Mouse (Mus musculus) embryonic facial prominence, embryonic 12.5 days (tissue): ENCODE measurements around the gene Grm5. TPM values are rescaled to one million over a fixed set of nuclear protein-coding genes. Genes with fewer than 3 reads are reported as not detected.
A peak's percentile ranks its signal among the peaks of the same experiment; 100 is the strongest.

Experiments
- ATAC-seq: fragments of 200-750 bp; cut with Nextera tagmentation; 2 replicates; pipeline ENCODE4 v1.8.0; 2017; ENCODE audit not compliant: insufficient number of reproducible peaks, insufficient read depth, low FRiP score, low TSS enrichment
- H3K27ac ChIP-seq: fragments of 300-500 bp; sonication (generic); 2 replicates; pipeline ENCODE4 v1.5.1; 2016; ENCODE audit warnings: mild to moderate bottlenecking
- H3K27me3 ChIP-seq: fragments of 300-500 bp; sonication (generic); 2 replicates; pipeline ENCODE4 v1.6.1; 2016; ENCODE audit warnings: mild to moderate bottlenecking, moderate library complexity
- H3K36me3 ChIP-seq: fragments of 300-500 bp; sonication (generic); 2 replicates; pipeline ENCODE4 v1.6.1; 2016; ENCODE audit warnings: mild to moderate bottlenecking
- H3K4me1 ChIP-seq: fragments of 300-500 bp; sonication (generic); 2 replicates; pipeline ENCODE4 v1.6.1; 2016
- H3K4me2 ChIP-seq: fragments of 300-500 bp; sonication (generic); replicated peaks from 2 replicates; pipeline ENCODE4 v1.6.1; 2016; ENCODE audit warnings: mild to moderate bottlenecking, moderate library complexity
- H3K4me3 ChIP-seq: fragments of 300-500 bp; sonication (generic); 2 replicates; pipeline ENCODE4 v1.5.1; 2016; ENCODE audit warnings: mild to moderate bottlenecking
- H3K9ac ChIP-seq: fragments of 300-500 bp; sonication (generic); 2 replicates; pipeline ENCODE4 v1.6.1; 2016; ENCODE audit warnings: mild to moderate bottlenecking, moderate library complexity
- H3K9me3 ChIP-seq: fragments of 300-500 bp; sonication (generic); 2 replicates; pipeline ENCODE4 v1.6.1; 2016; ENCODE audit warnings: mild to moderate bottlenecking, moderate library complexity
- WGBS: fragments of 180-500 bp; shearing (Covaris S2); methylation state at CpG from one replicate; pipeline ENCODE4 v1.1.7; 2016; 5-methylcytosine and 5-hydroxymethylcytosine counted together
- polyA plus RNA-seq: library from polyadenylated mRNA; unstranded; fragments of >200 nt; fragmentation: Nextera tagmentation; extraction: Ambion mirVana; gene quantifications from 2 replicates; pipeline ENCODE4 v1.2.1, GENCODE M21; 2016

Gene Grm5
- polyA plus RNA-seq, 1 experiment from 2014 or later: 0.15 TPM

DNA sequence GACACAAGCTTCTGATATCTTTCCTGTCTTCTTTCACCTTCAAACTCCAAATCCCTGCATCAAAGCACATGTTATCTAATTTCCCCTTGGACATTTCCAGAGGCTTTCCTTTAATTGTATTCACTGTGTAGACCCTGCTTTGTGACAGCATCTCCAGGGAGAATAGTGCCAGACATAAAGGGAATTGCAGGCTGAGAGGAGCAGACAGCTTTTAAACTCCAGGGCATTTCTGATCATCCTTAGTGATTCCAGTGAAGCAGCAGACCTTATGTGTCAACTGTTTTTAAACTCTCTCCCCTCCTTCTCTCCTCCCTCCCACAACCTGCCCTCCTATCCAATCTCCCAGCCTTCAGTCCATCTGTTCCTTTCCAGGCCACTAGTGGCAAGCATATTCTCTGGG is 507.1 kb downstream of the Grm5 start:
- Histone ChIP-seq H3K27ac (no peak overlapping the region), H3K4me3 (no peak overlapping the region), H3K9me3 (no peaks in the 10 kb centered on the region), H3K27me3 (no peaks in the 10 kb centered on the region), H3K4me2 (no peak overlapping the region), H3K9ac (no peak overlapping the region), H3K36me3 (no peaks in the 10 kb centered on the region), H3K4me1 (no peaks in the 10 kb centered on the region)
- ATAC-seq: no peak

DNA sequence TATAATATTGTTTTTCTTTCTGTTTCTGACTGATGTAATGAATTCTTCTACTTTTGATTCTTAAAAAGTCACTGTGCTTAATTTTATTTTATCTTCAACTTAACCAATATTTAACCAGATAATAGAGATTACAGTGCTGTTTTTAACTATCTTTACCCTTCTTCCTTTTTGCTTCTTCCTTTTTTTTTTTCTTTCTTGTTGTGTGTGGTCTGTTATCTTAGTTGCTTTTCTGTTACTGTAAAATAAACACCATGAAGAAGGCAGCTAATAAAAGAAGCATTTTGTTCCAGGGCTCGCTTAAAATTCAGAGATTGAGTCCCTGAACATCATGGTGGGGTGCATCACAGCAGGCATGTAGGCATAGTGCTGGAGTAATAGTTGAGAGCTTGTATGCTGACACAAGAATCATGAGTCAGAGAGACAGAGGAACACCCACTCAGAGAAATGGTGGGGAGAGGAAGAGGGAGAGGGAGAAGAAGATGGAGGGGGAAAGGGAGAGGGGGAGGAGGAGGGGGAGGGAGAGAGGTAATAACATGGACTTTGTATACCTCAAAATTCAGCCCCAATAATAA is 512.7 kb downstream of the Grm5 start:
- no peak overlapping the region for H3K4me2 ChIP-seq
- H3K4me1 ChIP-seq: no peaks in the 10 kb centered on the region
- no peaks in the 10 kb centered on the region for H3K27me3 ChIP-seq
- H3K9ac ChIP-seq: no peak overlapping the region
- no peaks in the 10 kb centered on the region for H3K36me3 ChIP-seq
- H3K27ac ChIP-seq: no peak overlapping the region
- no peaks in the 10 kb centered on the region for H3K9me3 ChIP-seq
- no peak for ATAC-seq
- WGBS: 50% methylated on average over 1 of the region's 1 CpGs
- H3K4me3 ChIP-seq: no peak overlapping the region

DNA sequence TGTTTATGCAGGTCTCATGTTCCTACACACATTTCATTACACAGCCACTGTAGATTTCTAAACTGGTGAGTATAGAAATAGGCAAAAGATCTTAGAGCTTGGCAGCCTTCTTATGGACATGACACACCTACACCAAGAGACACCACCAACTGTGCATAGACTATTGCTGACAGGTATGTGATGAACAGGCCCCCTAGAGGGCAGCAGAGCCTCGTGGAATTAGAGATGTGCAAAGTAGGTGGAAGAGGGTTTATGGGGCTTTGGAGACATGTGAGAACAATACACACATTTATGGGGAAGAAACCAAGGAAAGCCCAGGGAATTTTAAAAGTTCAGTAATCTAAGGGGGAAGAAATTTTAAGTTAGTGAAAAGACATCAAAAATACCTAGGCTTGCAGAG is 513.7 kb downstream of the Grm5 start:
- no peak for ATAC-seq
- no peak overlapping the region for H3K9ac ChIP-seq
- H3K9me3 ChIP-seq: no peaks in the 10 kb centered on the region
- no peaks in the 10 kb centered on the region for H3K27me3 ChIP-seq
- no peaks in the 10 kb centered on the region for H3K4me1 ChIP-seq
- H3K36me3 ChIP-seq: no peaks in the 10 kb centered on the region
- WGBS: 13% methylated on average over 1 of the region's 1 CpGs
- no peak overlapping the region for H3K4me3 ChIP-seq
- H3K4me2 ChIP-seq: no peak overlapping the region
- H3K27ac ChIP-seq: no peak overlapping the region

DNA sequence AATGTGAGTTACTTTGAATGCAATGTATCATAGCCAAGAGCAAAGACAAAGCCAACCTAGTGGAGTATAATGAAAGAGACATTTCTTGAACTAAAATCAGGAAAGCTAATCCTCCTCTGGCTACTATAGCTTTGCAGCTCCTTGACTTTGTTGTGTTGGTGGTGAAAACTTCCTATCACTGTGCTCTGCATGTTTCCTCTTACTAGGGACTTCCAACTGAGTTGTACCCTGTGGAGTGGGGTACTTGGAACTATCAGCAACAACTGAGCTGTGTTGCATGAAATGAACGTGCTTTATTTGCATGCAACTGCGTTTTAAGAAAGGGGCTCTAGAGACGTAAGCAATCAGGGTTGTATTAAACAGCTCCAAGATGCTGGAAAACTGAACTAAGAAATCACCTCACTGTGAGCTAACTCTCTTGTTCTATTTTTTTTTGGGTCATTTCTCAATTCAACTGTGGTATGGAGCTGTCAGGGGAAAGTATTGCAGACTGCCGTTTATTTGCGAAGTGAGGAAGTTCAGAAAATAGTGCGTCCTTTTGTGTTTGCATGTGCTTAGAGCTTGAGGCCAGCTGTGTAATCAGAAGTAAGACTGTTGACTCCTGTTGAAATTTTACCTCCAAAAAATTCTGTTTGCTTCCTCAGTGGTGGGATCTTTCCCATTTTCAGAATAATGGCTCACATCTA is 532.9 kb downstream of the Grm5 start:
- no peaks in the 10 kb centered on the region for H3K4me1 ChIP-seq

DNA sequence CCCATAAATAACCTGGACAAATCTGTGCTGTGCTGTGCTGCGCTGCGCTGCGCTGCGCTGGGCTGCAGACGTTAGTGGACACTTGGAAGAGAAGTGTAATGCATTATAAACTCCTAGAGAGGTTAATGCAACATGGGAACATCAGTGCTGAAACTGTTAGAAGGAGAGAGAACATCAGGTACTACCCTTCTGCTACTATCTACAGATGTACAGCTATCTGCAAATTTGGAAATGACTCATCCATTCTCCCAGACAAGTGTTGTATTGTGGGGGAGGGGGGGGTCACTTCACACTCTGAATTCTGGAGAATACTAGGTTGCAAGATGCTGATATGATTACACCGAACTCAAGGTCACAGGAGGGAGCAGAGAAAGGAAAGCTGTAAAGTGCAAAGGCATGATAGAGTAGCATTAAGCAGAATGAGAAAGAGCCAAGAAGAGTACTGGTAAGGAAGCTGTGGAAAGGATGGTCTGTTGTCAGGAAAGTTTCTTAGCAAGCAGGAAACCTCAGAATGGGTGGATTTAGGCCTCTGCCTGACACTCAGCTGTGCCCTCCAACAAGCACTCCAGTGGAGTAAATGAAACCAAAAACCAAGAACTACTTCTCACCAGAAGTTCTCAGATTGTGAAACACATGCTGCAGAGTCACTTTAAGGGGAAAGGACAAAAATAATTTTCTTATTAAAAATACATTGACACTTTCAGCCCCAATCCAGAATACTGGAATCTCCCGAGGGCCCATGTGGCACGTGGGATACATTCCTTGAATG is 544.3 kb downstream of the Grm5 start:
- H3K27me3 ChIP-seq: peaks cover 16% of the 10 kb centered on the region
- H3K4me3 ChIP-seq: no peak overlapping the region
- H3K9ac ChIP-seq: no peak overlapping the region
- no peak overlapping the region for H3K4me2 ChIP-seq
- no peak for ATAC-seq
- peaks cover 4% of the 10 kb centered on the region; the same call in 1 of the 2 replicates for H3K4me1 ChIP-seq
- H3K27ac ChIP-seq: no peak overlapping the region
- 83% methylated on average over 8 of the region's 8 CpGs for WGBS
- H3K9me3 ChIP-seq: no peaks in the 10 kb centered on the region
- H3K36me3 ChIP-seq: no peaks in the 10 kb centered on the region

More for the DNA sequence above, 532.9 kb downstream of the Grm5 start:
- no peaks in the 10 kb centered on the region for H3K9me3 ChIP-seq
- no peaks in the 10 kb centered on the region for H3K36me3 ChIP-seq
- H3K4me3 ChIP-seq: no peak overlapping the region
- ATAC-seq: no peak
- no peaks in the 10 kb centered on the region for H3K27me3 ChIP-seq
- H3K27ac ChIP-seq: no peak overlapping the region
- H3K4me2 ChIP-seq: no peak overlapping the region
- WGBS: 73% methylated on average over 6 of the region's 6 CpGs
- H3K9ac ChIP-seq: no peak overlapping the region

DNA sequence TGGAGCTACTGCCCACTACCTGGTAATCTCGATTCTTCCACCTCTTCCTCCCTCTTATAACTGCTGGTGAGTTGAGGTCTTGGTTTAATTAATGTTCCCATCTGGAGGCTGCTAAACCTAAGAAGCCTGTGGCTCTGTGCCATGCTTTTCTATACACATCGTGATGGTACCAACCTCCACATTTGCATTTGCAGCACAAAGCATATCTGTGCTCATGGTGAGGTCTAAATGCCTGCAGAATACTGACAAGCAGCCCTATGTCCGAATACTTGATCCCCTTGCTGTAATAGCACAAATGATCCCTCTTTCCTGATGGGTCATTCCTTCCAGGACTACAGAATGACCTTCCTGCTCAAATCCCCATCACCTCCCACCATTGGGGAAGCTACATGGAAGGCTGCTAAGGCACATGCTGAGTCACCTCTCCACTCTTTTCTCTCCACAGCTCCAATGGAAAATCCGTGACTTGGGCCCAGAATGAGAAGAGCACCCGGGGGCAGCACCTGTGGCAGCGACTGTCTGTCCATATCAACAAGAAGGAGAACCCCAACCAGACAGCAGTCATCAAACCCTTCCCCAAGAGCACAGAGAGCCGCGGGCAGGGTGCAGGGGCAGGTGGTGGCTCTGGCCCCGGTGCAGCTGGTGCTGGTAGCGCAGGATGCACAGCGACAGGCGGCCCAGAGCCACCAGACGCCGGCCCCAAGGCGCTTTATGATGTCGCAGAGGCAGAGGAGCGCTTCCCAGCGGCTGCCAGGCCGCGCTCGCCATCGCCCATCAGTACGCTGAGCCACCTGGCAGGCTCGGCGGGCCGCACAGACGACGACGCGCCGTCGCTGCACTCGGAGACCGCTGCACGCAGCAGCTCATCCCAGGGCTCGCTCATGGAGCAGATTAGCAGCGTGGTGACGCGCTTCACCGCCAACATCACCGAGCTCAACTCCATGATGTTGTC is 545.8 kb downstream of the Grm5 start:
- Histone ChIP-seq H3K27ac (no peak overlapping the region), H3K9me3 (no peaks in the 10 kb centered on the region), H3K4me1 (peaks cover 4% of the 10 kb centered on the region; the same call in 1 of the 2 replicates), H3K27me3 (peaks cover 16% of the 10 kb centered on the region), H3K4me3 (peak overlapping the region; percentile 38), H3K36me3 (no peaks in the 10 kb centered on the region), H3K4me2 (peak overlapping the region; percentile 76), H3K9ac (peak overlapping the region; percentile 45)
- WGBS: 8% methylated on average over 41 of the region's 41 CpGs
- peak; percentile 67; the same call in 1 of the 2 replicates for ATAC-seq

DNA sequence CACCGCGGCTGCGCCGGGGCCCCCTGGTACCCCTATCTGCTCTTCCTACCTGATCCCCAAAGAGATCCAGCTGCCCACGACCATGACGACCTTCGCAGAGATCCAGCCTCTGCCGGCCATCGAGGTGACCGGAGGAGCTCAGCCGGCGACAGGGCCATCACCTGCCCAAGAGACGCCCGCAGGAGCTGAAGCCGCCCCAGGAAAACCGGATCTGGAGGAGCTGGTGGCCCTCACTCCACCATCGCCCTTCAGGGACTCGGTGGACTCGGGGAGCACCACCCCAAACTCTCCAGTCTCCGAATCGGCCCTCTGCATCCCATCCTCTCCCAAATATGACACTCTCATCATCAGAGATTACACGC is 546.5 kb downstream of the Grm5 start:
- no peak; the same call in 1 of the 2 replicates for ATAC-seq
- peak overlapping the region; percentile 45; the same call in 1 of the 2 replicates for H3K9ac ChIP-seq
- H3K9me3 ChIP-seq: no peaks in the 10 kb centered on the region
- H3K4me1 ChIP-seq: peaks cover 4% of the 10 kb centered on the region; the same call in 1 of the 2 replicates
- no peaks in the 10 kb centered on the region for H3K36me3 ChIP-seq
- peaks cover 16% of the 10 kb centered on the region for H3K27me3 ChIP-seq
- WGBS: 31% methylated on average over 22 of the region's 22 CpGs
- H3K4me2 ChIP-seq: peak overlapping the region; percentile 76
- H3K4me3 ChIP-seq: peak overlapping the region; percentile 38
- H3K27ac ChIP-seq: no peak overlapping the region

DNA sequence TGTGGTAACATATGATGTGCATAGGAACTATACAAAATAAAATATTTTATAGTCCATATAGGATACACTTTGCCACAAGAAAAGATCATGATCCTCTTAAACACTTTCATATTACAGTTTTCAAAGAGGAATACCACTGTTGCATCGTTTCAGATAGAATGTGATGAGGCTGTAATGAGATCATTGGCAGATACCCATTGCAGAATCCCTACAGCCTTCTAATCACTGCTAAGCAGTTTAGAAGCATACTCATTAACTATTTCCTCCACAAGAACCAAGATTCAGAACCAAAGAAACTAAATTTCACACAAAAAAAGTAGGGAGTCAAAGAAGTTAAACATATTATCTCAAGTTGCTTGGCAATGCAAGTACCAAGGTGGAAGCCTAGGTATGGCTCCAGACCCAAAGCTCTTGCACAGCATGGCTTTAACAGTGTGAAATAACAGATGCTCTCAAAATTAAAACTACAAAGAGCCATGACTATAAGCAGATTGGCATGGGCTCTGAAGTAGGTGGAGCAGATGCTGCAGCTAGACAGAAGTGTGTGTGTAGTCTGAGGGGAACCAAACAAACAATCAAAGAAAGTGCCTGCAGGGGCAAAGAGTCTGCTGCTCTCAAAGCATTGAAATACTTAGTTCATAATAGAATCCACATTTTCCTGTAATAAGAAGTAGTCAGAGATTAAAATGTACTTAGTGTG is 575.7 kb downstream of the Grm5 start:
- H3K9me3 ChIP-seq: no peaks in the 10 kb centered on the region
- no peak overlapping the region for H3K27ac ChIP-seq
- H3K4me2 ChIP-seq: no peak overlapping the region
- no peaks in the 10 kb centered on the region for H3K36me3 ChIP-seq
- 74% methylated on average over 1 of the region's 1 CpGs for WGBS
- H3K9ac ChIP-seq: no peak overlapping the region
- no peaks in the 10 kb centered on the region for H3K4me1 ChIP-seq
- no peak overlapping the region for H3K4me3 ChIP-seq
- no peaks in the 10 kb centered on the region for H3K27me3 ChIP-seq
- ATAC-seq: no peak

DNA sequence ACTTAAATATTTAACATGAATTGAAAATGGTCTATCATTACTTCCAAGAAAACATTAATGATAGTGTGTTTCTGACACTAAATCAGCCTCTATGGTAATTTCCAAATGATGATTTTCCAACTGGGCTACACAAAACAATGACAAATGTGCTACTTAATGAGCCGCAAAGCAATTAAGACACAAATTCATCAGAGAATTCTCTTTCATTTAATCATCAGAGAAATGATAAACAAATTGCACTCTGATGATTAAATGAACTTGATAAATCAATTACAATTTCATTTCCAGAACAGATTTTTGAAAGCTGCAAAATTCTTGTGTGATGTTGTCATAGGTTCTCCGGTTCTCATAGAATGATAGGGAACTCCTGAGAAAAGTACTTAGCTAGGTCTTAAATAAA is 577.6 kb downstream of the Grm5 start:
- no peaks in the 10 kb centered on the region for H3K4me1 ChIP-seq
- H3K36me3 ChIP-seq: no peaks in the 10 kb centered on the region
- no peak overlapping the region for H3K9ac ChIP-seq
- no peak overlapping the region for H3K4me3 ChIP-seq
- ATAC-seq: no peak
- no peaks in the 10 kb centered on the region for H3K27me3 ChIP-seq
- no peak overlapping the region for H3K4me2 ChIP-seq
- H3K9me3 ChIP-seq: no peaks in the 10 kb centered on the region
- 83% methylated on average over 2 of the region's 2 CpGs for WGBS
- H3K27ac ChIP-seq: no peak overlapping the region
